Mouse (Mus musculus): ENCODE data around the gene Ubap1l.

Ubap1l gene

DNA sequence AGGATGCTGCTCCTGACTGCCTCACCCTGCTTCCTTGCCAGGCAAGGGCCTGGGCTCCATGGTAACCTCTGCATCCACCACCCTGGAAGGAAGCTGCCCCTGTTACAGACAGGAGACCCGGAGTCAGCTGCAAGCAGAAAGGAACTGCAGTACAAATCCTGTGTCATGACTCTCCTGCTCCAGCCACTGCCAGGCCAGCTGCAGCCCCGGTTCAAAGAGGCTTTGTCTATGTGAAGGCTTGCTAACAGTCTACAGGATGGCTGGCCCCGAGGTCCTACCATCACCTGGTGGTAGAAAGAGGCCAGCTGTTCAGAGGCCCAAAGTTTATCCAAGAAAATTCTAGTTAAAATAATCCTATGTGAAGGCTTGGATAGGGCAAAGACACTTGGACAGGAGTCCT is 50.5 kb downstream of the Ubap1l start:
- DNase-seq: no peak

DNA sequence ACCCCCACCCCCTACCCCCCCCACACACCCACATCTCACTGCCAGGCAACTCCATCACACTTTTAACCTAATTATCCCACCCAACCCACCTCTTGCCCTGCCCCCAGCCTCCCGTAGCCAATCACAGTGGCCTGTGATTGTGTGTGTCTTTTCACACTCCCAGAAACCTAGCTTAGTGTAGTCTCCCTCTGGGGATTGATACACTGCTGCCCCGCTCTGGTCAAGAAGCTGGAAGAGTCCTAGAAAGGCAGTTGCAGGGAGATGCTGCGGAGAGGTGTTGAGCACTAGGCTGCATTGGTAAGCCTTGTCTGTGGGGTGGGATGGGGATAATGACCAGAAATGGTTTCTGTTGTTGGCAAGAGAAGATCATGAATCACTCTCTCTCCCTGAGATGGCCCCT is 56.9 kb downstream of the Ubap1l start:
- DNase-seq: no peak

DNA sequence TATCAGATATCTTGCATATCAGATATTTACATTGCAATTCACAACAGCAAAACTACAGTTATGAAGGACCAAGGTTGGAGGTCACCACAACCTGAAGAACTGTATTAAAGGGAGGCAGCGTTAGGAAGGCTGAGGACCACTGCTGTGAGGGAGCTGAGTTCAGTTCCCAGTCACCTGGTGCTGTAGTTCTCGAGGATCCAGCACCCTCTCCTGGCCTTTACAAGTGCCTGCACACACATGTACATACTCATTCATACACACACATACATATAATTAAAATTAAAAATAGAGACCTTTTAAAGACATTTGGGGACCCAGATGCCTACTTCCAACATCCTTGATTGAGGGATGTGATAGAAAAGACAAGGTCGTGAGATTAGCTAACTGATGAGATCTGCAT is 58.8 kb downstream of the Ubap1l start:
- no peak for DNase-seq

DNA sequence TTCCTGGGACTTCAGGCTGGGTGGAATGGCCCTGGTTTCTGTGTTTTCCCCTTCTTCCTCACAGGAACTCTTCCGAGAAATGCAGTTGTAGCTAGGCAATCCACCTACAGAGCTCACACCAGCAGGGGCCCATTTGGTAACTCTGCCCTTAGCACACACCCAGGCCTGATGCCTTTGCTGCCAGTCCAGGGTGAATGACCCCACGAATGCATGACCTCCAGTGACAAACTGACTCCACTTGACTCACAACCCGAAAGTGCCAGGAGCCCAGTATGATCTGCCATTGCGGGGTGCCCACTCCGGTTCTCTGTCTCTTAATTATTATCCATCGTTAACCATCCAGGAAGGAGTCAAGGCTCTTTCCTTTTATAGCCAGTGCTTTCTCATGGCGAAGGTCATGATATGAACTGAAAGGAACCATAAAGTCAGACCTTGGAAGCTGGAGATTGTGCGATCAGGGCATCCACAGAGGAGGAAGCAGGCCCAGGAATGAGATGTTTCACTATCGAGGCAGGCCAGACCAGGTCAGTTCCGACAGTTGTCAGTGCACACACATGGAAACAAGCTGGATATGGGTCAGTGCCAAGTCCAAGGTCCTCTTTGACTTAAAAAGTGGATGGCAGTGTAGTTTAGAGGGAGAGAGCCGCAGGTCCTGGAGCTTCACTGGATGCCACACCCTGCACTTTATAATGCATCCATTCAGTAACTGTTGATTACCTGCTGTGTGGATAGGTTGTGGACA is 62.1 kb downstream of the Ubap1l start, which contains the start of gene Slc51b:
Slc51b (minus strand) TSS at position 196 of the 742 bp plus-strand sequence.
- DNase-seq: peak; percentile 82 to 88

DNA sequence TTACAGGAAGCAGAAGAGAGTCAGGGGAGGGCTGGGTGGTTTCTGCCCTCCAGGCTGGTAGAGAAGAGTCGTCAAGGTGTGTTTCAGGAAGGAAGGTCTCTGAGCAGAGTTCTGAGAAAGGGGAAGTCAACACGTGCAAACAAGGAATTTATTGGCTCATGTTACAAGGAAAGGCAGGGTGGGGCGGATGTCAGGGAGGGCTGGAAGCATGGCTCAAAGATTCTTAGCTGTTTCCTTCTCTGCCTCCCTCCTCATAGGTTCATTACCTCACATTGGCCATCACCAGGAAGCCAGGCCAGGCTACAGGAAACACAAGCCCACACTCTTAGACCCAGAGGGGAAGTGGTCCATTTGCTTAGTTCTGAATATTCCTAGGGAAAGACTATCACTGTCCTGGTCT is 63.6 kb downstream of the Ubap1l start:
- DNase-seq: no peak

DNA sequence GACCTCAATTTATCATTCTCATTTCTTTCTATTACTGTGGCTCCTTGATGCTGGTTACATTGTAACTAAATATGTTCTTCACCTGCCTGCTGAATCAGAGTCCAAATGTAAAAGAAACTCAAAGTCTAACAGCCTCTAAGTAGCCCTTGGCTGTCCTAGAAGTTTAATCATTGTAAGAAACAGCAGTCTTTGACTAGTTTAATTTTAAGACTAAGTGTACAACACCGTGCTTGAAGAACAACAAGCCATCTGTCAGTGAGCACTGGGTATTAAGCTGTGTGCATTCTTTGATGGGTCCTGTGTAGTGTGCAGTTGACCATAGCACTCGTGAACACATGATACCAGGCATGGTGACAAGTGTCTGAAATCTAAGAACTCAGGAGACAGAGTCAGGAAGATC is 66.7 kb downstream of the Ubap1l start:
- DNase-seq: no peak

DNA sequence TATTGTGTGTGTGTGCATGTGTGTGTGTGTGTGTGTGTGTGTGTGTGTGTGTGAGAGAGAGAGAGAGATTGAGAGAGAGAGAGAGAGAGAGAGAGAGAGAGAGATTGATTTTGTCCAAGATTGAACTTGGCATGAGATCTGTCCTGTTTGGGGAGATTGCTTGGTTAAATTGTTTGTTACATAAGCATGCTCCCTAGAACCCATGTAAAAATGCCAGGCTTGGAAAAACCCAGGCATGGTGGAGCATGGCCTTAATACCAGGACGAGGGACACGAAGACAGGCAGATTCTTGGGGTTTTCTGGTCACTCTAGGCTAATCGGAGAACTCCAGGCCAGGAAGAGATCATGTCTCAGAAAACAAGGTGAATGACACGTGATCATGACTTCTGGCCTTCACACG is 67.2 kb downstream of the Ubap1l start:
- peak in 1 of 2 experiments; percentile 33 for DNase-seq
